ENCODE assay signal across 8 mouse cellular contexts in the genomic region with DNA sequence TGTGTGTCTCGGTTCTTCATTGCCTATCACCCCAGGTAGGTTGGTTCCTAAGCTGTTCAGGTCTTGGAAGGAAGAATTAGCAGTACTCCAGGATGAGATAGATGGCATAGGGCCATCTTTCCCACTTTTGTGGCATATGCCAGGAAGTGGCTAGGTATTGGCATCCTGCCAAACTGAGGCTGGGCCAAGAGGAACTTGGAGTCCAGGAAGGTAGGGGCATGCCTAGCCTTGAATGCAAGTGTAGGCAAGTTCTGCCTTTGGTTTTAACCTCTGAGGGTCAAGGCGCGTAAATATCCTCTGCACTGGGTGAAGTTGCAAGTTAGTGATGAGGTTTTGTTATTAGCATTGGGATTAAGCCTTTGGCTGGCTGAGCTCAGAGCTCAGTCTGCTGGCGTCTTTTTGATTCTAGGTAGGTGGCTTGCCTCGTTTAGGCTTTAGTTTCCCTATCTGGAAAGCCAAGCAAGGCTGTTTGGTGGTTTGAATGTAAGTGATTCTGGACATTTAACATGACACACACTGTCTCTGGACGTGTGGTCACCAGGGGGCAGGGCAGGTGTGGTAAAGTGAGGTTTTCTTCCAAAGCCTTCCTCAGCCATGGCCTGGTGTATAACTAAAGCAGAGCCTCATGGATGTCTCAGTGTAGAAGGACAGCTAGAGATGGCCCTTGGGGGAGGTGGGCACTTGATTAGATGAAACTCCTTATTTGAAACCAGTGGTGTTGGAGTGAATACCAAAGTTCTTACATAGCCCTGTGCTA. TPM values are rescaled to one million over a fixed set of nuclear protein-coding genes. Genes with fewer than 3 reads are reported as not detected.
DNase-seq lines count a peak whose midpoint lies in the region; ATAC-seq and TF ChIP-seq lines count a peak whose summit lies in the region.

No protein-coding gene starts in this region.

- H3K9ac ChIP-seq in hindbrain, embryonic 16.5 days (ENCODE audit: low read depth, low read length), result no peak overlapping the region
- no peak overlapping the region for H3K9ac ChIP-seq in hindbrain, embryonic 13.5 days
- H3K9ac ChIP-seq in CH12.LX (ENCODE audit: insufficient read depth, low read depth), result no peak overlapping the region

- DNase-seq in CH12.LX (ENCODE audit: extremely low read depth), result no peak
- peak; percentile 39 for DNase-seq in brain, adult 2 months (ENCODE audit: low read depth, low spot score)
- DNase-seq in kidney, postnatal 4 days, result peak; percentile 55 to 71
- no peak for DNase-seq in layer of hippocampus, postnatal 14 days (ENCODE audit: low spot score in 2 of 2)
- DNase-seq in left cerebral cortex, adult 9 months (ENCODE audit: low spot score in 2 of 2), result no peak

- H3K36me3 ChIP-seq in hindbrain, embryonic 16.5 days (ENCODE audit: control insufficient read depth, insufficient read depth, low read length), result no peaks in the 10 kb centered on the region
- H3K36me3 ChIP-seq in hindbrain, embryonic 13.5 days, result no peaks in the 10 kb centered on the region
- no peaks in the 10 kb centered on the region for H3K36me3 ChIP-seq in CH12.LX (replicated peaks in 1 of 2; ENCODE audit: control insufficient read depth in 1 of 2, insufficient read depth in 1 of 2, low read length in 1 of 2)

- ATAC-seq in hindbrain, embryonic 16.5 days, result peak; percentile 37; the same call in 1 of the 2 replicates
- no peak; the same call in 1 of the 2 replicates for ATAC-seq in hindbrain, embryonic 13.5 days (ENCODE audit: low FRiP score)
- ATAC-seq in inflammation-experienced regulatory T-cells, adult 6 months, result no peak

- in situ Hi-C loops in CH12.LX (cut with MboI; ENCODE audit: low pct_ligation_motif_present, low pct_unique_long_range_greater_than_20kb, low sequenced_read_pairs), result no loop called here

- H3K4me3 ChIP-seq in hindbrain, embryonic 16.5 days (ENCODE audit: low read length), result no peak overlapping the region
- no peak overlapping the region for H3K4me3 ChIP-seq in hindbrain, embryonic 13.5 days
- H3K4me3 ChIP-seq in CH12.LX (replicated peaks in 1 of 3; ENCODE audit: low read depth in 2 of 3, low read length in 2 of 3, poor library complexity in 1 of 3), result no peak overlapping the region

- 74% methylated on average over 6 of the region's 6 CpGs for WGBS in hindbrain, embryonic 16.5 days
- WGBS in hindbrain, embryonic 13.5 days, result 71% methylated on average over 6 of the region's 6 CpGs

- H3K27ac ChIP-seq in hindbrain, embryonic 16.5 days (ENCODE audit: low read depth, low read length), result no peak overlapping the region
- no peak overlapping the region for H3K27ac ChIP-seq in hindbrain, embryonic 13.5 days
- H3K27ac ChIP-seq in CH12.LX (ENCODE audit: insufficient read depth, low read depth), result no peak overlapping the region

- H3K27me3 ChIP-seq in hindbrain, embryonic 16.5 days (replicated peaks; ENCODE audit: control insufficient read depth, insufficient read depth, low read length), result peaks cover 11% of the 10 kb centered on the region
- H3K27me3 ChIP-seq in hindbrain, embryonic 13.5 days, result peaks cover 12% of the 10 kb centered on the region
- H3K27me3 ChIP-seq in CH12.LX (replicated peaks), result no peaks in the 10 kb centered on the region

- no peak for TF ChIP-seq EP300 in CH12.LX (IDR thresholded peaks at IDR 0.05; ENCODE audit: low read length)

- no peak for TF ChIP-seq POLR2A in CH12.LX (IDR thresholded peaks at IDR 0.05; ENCODE audit: low read depth, low read length)

- dilution Hi-C loops in CH12.LX (cut with MboI; ENCODE audit: extremely low pct_ligation_motif_present, extremely low pct_unique_long_range_greater_than_20kb, low sequenced_read_pairs), result no loop called here

- H3K9me3 ChIP-seq in hindbrain, embryonic 16.5 days (ENCODE audit: control insufficient read depth, low read length), result no peaks in the 10 kb centered on the region
- no peaks in the 10 kb centered on the region for H3K9me3 ChIP-seq in hindbrain, embryonic 13.5 days
- H3K9me3 ChIP-seq in CH12.LX (replicated peaks; ENCODE audit: low read length), result no peaks in the 10 kb centered on the region

- TF ChIP-seq CTCF in CH12.LX (conservative IDR thresholded peaks at IDR 0.05 in 1 of 2, IDR thresholded peaks at IDR 0.05 in 1 of 2; ENCODE audit: low read depth in 2 of 2, low read length in 2 of 2), result peak in 1 of 2 experiments; percentile 74; a peak in 2 of 4 replicates

- no peaks in the 10 kb centered on the region for H3K79me2 ChIP-seq in CH12.LX (replicated peaks; ENCODE audit: control insufficient read depth, extremely low read depth, insufficient read depth, poor library complexity, severe bottlenecking)

- H3K4me1 ChIP-seq in hindbrain, embryonic 16.5 days (ENCODE audit: control insufficient read depth, insufficient read depth, low read depth, low read length), result no peaks in the 10 kb centered on the region
- no peaks in the 10 kb centered on the region; the same call in 1 of the 2 replicates for H3K4me1 ChIP-seq in hindbrain, embryonic 13.5 days (replicated peaks)
- H3K4me1 ChIP-seq in CH12.LX (ENCODE audit: control insufficient read depth in 1 of 2, insufficient read depth in 2 of 2), result peaks cover 0 to 7% of the 10 kb centered on the region in 2 experiments; a peak in 2 of 4 replicates

- peak; percentile 69 for TF ChIP-seq RAD21 in CH12.LX (IDR thresholded peaks at IDR 0.05; ENCODE audit: low read depth, low read length)

- no peak overlapping the region for H3K4me2 ChIP-seq in hindbrain, embryonic 16.5 days (ENCODE audit: low read length)
- H3K4me2 ChIP-seq in hindbrain, embryonic 13.5 days, result no peak overlapping the region
- H3K4me2 ChIP-seq in CH12.LX (ENCODE audit: insufficient read depth, low read depth, poor library complexity, severe bottlenecking), result no peak overlapping the region

TF ChIP-seq in CH12.LX, 34 proteins besides CTCF, POLR2A, EP300 and RAD21:
- TF ChIP-seq KAT2A (IDR thresholded peaks at IDR 0.05; ENCODE audit: insufficient replicate concordance, low read length) (no peak), MAZ (IDR thresholded peaks at IDR 0.05; ENCODE audit: low read depth, low read length) (no peak), SMC3 (IDR thresholded peaks at IDR 0.05; ENCODE audit: low read depth, low read length) (peak; percentile 74), ZC3H11A (IDR thresholded peaks at IDR 0.05; ENCODE audit: low read depth, low read length) (peak; percentile 7; the same call in 1 of the 2 replicates)

RNA-seq across cellular contexts. Expression of a gene that starts 5.8 kb away (rescaled TPM):
- polyA plus RNA-seq in hindbrain, embryonic 16.5 days (2015; fragmentation: Nextera tagmentation; extraction: Ambion mirVana), result 16.0 and 18.4 TPM in 2 replicates
- 6.1 and 6.2 TPM in 2 replicates for polyA plus RNA-seq in hindbrain, embryonic 13.5 days (2015; fragmentation: Nextera tagmentation; extraction: Ambion mirVana)
- total RNA-seq in CH12.LX (2012; rRNA removed) (0.51 and 0.67 TPM in 2 replicates), CH12.LX (2014; rRNA removed) (0.62 and 0.89 TPM in 2 replicates)
- polyA plus RNA-seq in CH12.LX (2012; ENCODE audit: insufficient read length, low read depth), result 0.61 and 0.64 TPM in 2 replicates
- total RNA-seq in layer of hippocampus, postnatal 14 days (2021), result 10 to 100 TPM; 53.9 to 55.8 TPM
- 100 to 1,000 TPM in 2 of 3 experiments, 10 to 100 TPM in 1; 90.3 to 168 (median 160) TPM for polyA plus RNA-seq in inflammation-experienced regulatory T-cells, adult 6 months (2017; shearing (Covaris generic))

Comparison
In these comparisons a context has a peak if more than half of its experiments do, and no peak if none do; other contexts are left out.
1. DNase-seq: peak in brain, adult 2 months (single experiment) and kidney, postnatal 4 days (2 of 2); none in CH12.LX (single experiment), layer of hippocampus, postnatal 14 days (0 of 2) and left cerebral cortex, adult 9 months (0 of 2).